Mouse (Mus musculus): ENCODE measurements around the gene Pcsk5. TPM values are rescaled to one million over a fixed set of nuclear protein-coding genes. Genes with fewer than 3 reads are reported as not detected.

Pcsk5 gene
- polyA plus RNA-seq, 1 experiment, result 5.1 TPM

- no peak for DNase-seq (ENCODE audit: low spot score)
Observed at GRCm38 (mm10) chr19:17741465-17741864, 96.0 kb downstream of the Pcsk5 start.

- no peak for DNase-seq (ENCODE audit: low spot score)
Observed at GRCm38 (mm10) chr19:17732676-17733277, 104.7 kb downstream of the Pcsk5 start.

- no peak for DNase-seq (ENCODE audit: low spot score)
Observed at GRCm38 (mm10) chr19:17717066-17717465, 120.4 kb downstream of the Pcsk5 start.

DNA sequence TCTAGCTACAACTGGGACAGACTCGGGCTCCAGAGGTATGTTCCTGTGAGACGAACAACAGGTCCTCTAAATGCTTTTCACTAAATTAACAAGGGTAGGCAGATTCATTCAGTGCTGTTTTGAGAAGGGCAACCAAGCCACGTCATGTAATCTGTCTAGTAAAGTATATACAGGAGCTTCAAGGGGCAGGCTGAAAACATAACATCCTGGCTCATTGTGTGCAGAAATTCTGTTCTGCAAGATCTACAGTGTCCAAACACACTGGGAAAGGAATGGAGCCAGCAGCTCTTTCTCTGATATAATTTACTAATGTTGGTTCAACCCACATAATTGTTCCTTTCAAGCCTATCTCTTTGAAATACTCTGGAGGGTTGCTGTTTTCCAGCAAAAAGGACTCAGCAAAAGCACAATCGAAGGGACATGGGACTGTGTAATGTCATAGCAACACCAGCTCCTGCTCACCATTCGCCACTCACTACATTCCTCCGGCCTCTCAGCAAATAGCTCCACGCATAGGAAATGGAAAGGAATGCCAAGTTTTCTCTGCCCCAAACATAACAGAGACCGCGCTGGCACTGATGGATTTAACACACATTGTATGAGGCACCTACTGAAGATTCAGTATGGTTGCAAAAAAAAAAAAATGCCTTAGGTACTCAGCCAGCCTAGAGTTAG is 122.0 kb downstream of the Pcsk5 start:
- no peak for DNase-seq (ENCODE audit: low spot score)

GRCm38 (mm10) chr19:17691626-17692025 is 145.8 kb downstream of the Pcsk5 start:
- DNase-seq (ENCODE audit: low spot score), result no peak

DNA sequence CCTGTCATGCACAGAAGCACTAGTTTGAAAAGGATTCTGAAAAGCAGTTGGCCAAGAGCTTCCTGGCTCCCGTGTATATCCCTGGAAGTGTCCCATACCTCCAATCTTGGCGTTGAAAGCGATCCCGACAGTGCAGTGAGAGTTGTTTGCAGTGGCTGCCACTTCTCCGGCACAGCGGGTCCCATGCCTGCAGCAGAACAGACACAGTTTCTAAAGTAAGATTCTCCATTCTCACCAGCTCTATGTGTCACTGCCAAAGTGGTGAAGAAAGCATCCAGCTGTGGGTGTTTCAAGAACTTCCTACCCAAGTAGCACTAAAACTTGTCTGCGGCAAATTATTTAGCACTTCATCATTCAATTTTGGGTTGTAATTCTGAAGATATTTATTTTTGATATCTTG is 159.1 kb downstream of the Pcsk5 start:
- DNase-seq (ENCODE audit: low spot score), result no peak

GRCm38 (mm10) chr19:17662676-17663075 is 174.8 kb downstream of the Pcsk5 start:
- DNase-seq (ENCODE audit: low spot score), result no peak

GRCm38 (mm10) chr19:17662271-17662670 is 175.2 kb downstream of the Pcsk5 start:
- no peak for DNase-seq (ENCODE audit: low spot score)

- DNase-seq (ENCODE audit: low spot score), result no peak
Observed at GRCm38 (mm10) chr19:17659321-17659720, 178.1 kb downstream of the Pcsk5 start.

DNA sequence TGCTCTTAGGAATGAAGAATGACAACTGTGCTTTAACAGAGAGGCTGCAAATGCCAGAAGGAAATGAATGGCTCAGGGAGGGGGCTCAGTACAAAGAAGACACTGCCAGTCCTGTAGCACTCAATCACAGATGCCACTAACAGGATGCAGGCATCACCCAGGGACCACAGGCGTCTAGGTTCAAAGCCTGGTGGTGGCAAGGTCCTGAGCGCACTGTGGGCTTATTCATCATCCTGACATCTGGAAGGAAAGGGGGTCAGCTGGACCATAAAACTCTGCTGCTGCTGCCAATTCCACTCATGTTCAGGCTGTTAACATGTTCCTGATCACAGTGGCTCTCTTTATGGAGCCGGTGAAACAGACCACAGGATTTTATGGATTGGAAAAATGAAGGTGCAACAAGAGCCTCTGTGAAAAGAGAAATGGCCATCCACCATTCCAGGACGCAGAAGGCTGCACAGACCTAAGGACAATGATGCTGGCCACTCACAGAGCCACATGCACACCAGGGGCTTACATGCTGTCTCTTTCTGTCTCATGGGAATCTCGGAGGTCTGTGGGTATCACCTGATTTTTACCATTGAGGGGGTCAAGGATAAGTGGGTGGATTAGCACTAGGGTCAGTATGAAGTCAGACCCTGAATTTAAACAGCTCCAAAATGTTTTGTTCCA is 186.5 kb downstream of the Pcsk5 start:
- DNase-seq (ENCODE audit: low spot score), result no peak

- no peak for DNase-seq (ENCODE audit: low spot score)
Observed at GRCm38 (mm10) chr19:17649967-17650366, 187.5 kb downstream of the Pcsk5 start.

DNA sequence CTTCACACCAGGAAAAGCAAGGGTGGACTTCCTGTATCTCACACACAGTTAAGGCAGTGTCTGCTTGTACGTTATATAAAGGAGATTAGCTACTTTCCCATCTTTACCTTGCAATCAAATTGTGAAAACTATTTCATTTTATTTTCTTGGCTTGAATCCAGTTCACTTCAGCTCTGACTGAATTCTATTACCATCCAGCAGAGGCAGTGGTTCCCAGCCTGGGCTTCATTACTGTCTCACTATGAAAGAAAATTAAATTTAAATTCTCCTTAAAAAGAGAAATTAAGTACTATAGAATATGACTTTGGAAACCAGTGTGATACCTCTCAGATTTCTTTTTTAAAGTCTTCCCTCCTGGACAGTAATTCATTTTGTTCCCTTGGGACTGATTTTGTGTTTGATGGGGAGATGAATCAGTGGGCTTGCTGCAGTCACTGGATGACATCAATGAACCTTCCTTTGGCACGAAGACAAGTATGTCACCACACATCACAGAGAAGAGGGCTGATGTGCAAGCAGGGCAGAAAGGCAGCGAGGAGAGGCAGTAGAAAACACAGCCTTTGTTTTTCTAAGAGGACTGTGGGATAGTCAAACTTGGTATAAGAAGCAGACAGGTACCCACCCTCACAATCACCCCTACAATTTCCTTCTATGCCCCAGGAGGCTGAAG is 194.2 kb downstream of the Pcsk5 start:
- DNase-seq (ENCODE audit: low spot score), result no peak

- DNase-seq (ENCODE audit: low spot score), result no peak
Observed at GRCm38 (mm10) chr19:17635984-17636383, 201.4 kb downstream of the Pcsk5 start.

DNA sequence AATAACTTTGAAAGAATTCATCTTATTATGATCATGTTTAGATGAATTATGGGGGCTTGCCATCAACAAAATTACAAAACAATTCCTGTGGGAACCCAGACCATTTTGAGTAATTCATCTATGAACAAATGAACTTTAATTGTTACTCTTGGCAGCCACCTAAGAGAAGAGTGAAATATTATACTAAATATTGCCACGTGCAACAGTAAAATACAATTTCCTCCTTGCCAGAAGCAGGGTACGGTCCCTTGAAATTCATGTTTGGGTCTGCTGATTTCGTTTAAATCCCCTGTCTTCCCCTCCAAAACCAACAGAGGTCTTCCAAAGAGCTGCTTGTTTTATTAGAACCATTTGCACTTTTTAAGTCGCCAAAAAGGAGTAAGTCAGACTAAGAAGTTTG is 221.8 kb downstream of the Pcsk5 start:
- no peak for DNase-seq (ENCODE audit: low spot score)

- DNase-seq (ENCODE audit: low spot score), result no peak
Observed at GRCm38 (mm10) chr19:17606510-17606909, 230.9 kb downstream of the Pcsk5 start.

GRCm38 (mm10) chr19:17606093-17606492 is 231.3 kb downstream of the Pcsk5 start:
- no peak for DNase-seq (ENCODE audit: low spot score)

DNA sequence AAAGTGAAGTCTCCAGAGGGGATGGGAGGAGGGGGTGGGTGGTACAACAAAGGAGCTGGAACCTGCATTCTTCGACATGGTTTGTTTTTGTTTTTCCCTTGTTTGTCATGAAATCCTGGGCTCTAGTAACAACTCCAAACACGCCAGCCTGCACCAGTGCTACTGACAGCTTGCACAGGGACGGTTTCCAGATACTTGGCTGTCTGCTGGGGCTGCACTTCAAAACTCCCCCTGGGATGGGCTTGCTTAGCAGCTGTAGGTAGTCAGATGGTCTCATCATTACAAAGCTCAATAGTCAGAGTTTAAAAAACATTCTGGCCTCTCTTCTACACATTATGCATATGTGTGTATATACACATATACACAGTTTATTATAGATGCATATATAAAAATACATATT is 234.1 kb downstream of the Pcsk5 start:
- no peak for DNase-seq (ENCODE audit: low spot score)

GRCm38 (mm10) chr19:17600347-17600746 is 237.1 kb downstream of the Pcsk5 start:
- no peak for DNase-seq (ENCODE audit: low spot score)

DNA sequence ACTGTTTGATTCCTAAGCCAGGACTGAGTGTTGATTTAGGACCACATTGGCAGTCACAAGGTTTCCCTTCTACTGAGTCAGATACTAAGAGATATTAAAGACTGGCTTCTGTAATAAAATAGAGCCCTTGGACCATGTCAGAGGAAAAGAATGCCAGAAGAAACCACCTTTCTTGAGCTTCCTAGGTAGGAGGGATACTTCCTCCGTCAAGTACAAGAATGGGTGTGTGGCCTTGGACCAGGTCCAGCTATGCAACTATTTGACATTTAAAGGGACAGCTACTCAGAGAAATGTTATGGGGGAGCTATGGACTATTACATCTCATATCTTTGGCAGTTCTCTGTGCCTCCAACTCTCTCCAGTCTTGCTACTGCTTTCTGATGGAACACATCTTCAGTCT is 244.6 kb downstream of the Pcsk5 start:
- DNase-seq (ENCODE audit: low spot score), result no peak

DNA sequence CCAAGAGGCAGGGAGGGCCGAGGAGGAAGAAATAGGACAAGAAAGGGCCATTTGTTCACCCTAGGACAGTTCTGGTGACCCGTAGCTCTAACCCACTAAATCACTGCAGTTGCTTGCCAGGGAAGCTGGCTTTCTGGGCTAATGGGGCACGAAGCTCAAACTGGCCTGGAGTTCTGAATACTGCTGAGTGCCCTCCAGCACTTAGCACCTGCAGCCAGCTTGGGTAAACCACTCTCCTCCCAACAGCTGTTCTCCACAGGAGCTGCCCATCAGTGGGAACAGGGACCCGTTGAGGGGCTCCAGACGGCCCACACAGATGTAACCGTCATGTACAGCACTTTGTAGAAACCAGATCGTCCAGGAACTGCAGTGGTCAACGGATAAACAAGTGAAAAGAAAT is 246.1 kb downstream of the Pcsk5 start:
- DNase-seq (ENCODE audit: low spot score), result no peak

GRCm38 (mm10) chr19:17590314-17590713 is 247.1 kb downstream of the Pcsk5 start:
- DNase-seq (ENCODE audit: low spot score), result no peak

GRCm38 (mm10) chr19:17577412-17577811 is 260.0 kb downstream of the Pcsk5 start:
- DNase-seq (ENCODE audit: low spot score), result no peak

GRCm38 (mm10) chr19:17574564-17574963 is 262.9 kb downstream of the Pcsk5 start:
- no peak for DNase-seq (ENCODE audit: low spot score)
